Mouse (Mus musculus) cortical plate, adult 2 months (tissue): ENCODE measurements around the gene Hexa.

Experiments used
- CTCF ChIP-seq: fragments of 200-500 bp; IDR thresholded peaks from 2 replicates; pipeline ENCODE4 v1.5.1; 2011; ENCODE audit warnings: mild to moderate bottlenecking, control low read depth, low read length; ENCODE audit not compliant: insufficient read depth; ENCODE audit errors: extremely low read depth
- POLR2A ChIP-seq: fragments of 200-500 bp; IDR thresholded peaks from 2 replicates; pipeline ENCODE4 v1.6.1; 2011; ENCODE audit warnings: mild to moderate bottlenecking, low read length, control low read depth; ENCODE audit not compliant: insufficient read depth; ENCODE audit errors: extremely low read depth

DNA sequence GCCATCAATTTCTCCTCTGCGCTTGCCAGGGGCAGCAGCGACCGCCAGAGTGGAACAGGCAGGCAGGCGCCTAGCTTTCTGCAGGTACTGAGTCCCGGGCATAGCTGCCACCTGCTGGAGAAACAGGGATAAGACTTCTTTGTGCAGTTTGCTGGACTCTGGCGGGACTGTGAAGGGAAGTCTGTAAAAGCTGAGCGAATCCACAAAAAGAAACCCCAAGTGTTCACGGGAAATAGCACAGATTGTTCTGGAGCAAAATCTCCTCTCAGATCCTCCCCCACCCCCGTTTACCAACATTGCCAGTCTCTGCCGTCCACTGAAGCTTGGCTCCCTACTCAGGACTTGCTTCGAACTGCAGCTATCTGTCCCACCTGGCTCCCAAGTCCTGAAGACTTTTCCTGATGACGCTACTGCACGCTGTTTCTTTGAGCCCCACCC, 45.5 kb downstream of the Hexa start:
- peak; percentile 78 for TF ChIP-seq CTCF
- no peak for TF ChIP-seq POLR2A
